Mouse (Mus musculus) neutrophil, adult 59 days (primary cell): Measurements from ENCODE around the gene Slc25a42. TPM values are rescaled to one million over a fixed set of nuclear protein-coding genes. Genes with fewer than 3 reads are reported as not detected.

ENCODE experiments used
- total RNA-seq, 2 experiments: library from RNA; stranded (reverse); gene quantifications; 1 replicate in 1 of 2; 2 replicates in 1 of 2; pipeline ENCODE4 v1.2.4; 2023

Gene Slc25a42
- 1 to 10 TPM; 1.9 to 2.6 TPM for total RNA-seq

DNA sequence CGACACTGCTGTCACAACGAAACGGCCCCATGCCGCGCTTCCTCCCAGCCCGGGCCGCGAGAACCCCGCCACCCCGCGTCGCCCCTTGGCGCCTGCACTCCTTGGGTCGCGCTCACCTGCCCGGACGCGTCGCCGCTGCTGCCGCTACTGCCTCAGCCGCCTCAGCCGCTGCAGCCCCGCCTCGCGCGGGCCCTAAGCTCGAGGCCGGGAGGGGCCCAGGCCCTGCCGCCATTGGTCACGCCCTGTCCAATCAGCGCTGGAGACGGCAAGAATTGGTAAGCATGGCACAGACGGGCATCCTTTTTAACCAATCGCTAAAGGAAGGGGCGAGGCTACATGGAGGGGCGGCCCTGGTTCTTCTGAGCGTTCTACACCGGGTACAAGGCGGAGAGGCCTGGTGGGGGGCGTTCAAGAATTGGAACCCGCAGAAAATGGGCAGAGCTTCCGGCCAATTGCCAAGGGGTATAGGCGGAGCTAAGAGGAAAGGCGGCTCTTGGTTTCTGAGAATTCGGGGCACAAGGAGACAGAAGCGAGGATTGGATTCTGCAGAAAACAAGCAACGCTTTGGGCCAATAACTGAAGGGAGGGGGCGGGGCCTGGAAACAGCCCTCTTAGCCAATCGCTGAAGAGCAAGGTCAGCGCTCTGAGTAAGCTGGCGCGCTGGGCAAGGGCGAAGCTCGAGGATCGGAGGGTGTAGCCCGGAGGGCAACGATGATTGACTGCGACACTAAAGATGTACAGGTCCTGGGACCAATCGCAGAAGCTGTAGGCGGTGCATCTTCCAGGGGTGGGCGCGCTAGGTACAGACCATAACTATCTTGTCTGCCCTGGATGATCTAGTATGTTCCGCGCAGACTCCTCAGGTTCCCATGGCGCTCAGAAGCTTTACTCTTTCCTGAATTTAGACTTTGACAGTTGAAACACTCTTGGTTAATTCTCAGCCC lies at the start of gene Slc25a42:
Gene Slc25a42, minus strand, starts transcription at position 194 of the 944 bp plus-strand sequence.

GRCm38 (mm10) chr8:70234080-70234780 lies 22.1 kb upstream of the Slc25a42 start, which contains the start of the genes Sugp2 and Armc6:
Gene Sugp2, plus strand, starts transcription at chr8:70234226.
Gene Armc6, minus strand, starts transcription at chr8:70234466.

DNA sequence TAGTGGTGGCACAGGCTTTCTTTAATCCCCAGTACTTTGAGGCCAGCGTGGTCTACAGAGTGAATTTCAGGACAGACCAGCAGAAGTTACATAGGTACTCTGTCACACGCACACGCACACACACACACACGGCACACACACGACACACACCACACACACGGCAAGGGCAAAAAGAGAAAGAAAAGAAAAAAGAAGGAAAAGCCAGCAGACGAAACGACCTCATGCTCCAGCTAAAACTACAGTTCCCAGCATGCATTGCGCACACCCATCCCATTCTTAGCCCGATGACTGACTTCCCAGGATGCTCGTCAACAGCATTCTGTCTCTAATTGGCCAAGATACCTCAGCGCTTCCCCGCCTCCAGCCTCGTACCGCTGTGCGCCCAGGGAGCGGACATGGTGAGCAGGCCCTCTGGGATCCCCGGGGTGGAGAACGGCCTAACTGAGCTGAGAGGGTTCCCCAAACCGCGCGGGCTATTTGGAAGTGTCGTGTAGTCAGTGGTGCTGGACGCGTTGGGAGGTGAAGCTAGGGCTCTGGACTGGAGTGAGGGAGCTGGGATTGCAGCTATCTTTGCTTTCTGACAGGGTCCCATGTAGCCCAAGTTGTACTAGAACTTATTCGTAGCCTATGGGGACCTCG lies 39.9 kb downstream of the Slc25a42 start, which contains the start of gene Tmem161a:
Gene Tmem161a, plus strand, starts transcription at position 314 of the 639 bp plus-strand sequence.

DNA sequence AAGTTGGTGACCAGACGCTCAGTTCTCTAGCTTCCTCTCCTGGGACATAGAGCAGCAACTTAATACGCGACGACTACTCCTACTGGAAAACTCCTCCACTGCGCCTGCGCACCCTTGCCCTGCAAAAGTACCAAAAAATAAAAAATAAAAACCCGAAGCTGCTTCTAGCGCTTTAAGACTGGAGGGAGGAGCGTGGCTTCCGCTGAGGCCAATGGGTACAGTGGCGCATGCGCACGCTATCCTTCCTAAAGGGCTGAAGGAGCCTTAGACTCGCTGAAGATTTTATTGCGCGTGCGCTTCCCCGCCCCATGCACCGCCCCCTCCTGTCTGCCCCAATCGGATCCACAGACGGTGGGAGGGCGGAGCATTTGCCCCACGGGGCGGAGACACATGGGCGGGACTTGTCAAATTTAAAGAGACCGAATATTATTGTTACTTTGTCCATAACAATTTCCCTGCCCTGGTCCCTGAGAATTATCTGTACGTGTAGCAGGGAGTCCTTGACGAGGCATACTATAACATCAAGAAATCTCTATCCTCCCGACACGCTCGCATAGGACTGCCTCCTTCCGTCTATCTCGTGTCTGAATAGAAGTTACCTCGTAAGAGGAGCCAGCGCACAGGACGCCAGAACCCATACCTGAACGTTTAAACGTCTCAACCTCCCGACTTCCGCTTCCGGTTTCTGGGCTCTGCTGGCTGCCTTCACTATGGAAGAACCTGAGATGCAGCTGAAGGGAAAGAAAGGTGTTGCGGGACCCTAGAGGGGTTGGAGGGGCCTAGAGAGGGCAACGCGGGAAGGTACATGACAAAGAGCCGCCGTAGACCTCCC lies 72.9 kb downstream of the Slc25a42 start, which contains the start of the genes Rfxank, Borcs8 and Mef2b:
Gene Rfxank, minus strand, starts transcription at position 129 of the 832 bp plus-strand sequence.
Gene Borcs8, plus strand, starts transcription at position 474 of the 832 bp plus-strand sequence.
Gene Mef2b, plus strand, starts transcription at position 686 of the 832 bp plus-strand sequence.

Other genes with a start within 250 kb of the Slc25a42 start
- 10 to 100 TPM; 65.9 to 67.4 TPM for gene Gatad2a, start 215.9 kb downstream of the Slc25a42 start, total RNA-seq
- 10 to 100 TPM; 69.7 to 79.3 TPM for gene Mau2, start 169.6 kb downstream of the Slc25a42 start, total RNA-seq
- gene Sugp1, start 169.5 kb downstream of the Slc25a42 start, total RNA-seq: 10 to 100 TPM; 26.8 to 28.6 TPM
- not detected for gene Tm6sf2, start 139.4 kb downstream of the Slc25a42 start, total RNA-seq
- gene Hapln4, start 128.8 kb downstream of the Slc25a42 start, total RNA-seq: not detected
- not detected for gene Ncan, start 91.4 kb downstream of the Slc25a42 start, total RNA-seq
- gene Nr2c2ap, start 81.0 kb downstream of the Slc25a42 start, total RNA-seq: 10 to 100 TPM in 1 of 2 experiments, 1 to 10 TPM in 1; 9.9 to 12.9 TPM
- 10 to 100 TPM in 1 of 2 experiments, 1 to 10 TPM in 1; 9.8 to 16.9 TPM for gene Rfxank, start 73.2 kb downstream of the Slc25a42 start, total RNA-seq
- gene Borcs8, start 72.8 kb downstream of the Slc25a42 start, total RNA-seq: 10 to 100 TPM; 35.8 to 41.5 TPM
- gene Mef2b, start 72.6 kb downstream of the Slc25a42 start, total RNA-seq: under 1 TPM; 0.53 to 0.78 TPM
- 10 to 100 TPM; 22.8 to 24.0 TPM for gene Tmem161a, start 39.9 kb downstream of the Slc25a42 start, total RNA-seq
- 10 to 100 TPM; 27.7 to 31.9 TPM for gene Sugp2, start 21.9 kb upstream of the Slc25a42 start, total RNA-seq
- gene Armc6, start 22.2 kb upstream of the Slc25a42 start, total RNA-seq: 1 to 10 TPM; 4.2 to 5.7 TPM
- gene Homer3, start 70.5 kb upstream of the Slc25a42 start, total RNA-seq: 1 to 10 TPM; 8.3 to 9.6 TPM
- gene Ddx49, start 90.2 kb upstream of the Slc25a42 start, total RNA-seq: 10 to 100 TPM; 32.1 to 32.3 TPM
- 100 to 1,000 TPM; 104 to 110 TPM for gene Cope, start 90.2 kb upstream of the Slc25a42 start, total RNA-seq
- gene Cers1, start 103.5 kb upstream of the Slc25a42 start, total RNA-seq: not detected
- gene Gdf1, start 117.5 kb upstream of the Slc25a42 start, total RNA-seq: not detected
- 10 to 100 TPM; 49.1 to 49.4 TPM for gene Upf1, start 141.0 kb upstream of the Slc25a42 start, total RNA-seq
- under 1 TPM; 0.24 to 0.78 TPM for gene Comp, start 161.3 kb upstream of the Slc25a42 start, total RNA-seq
- 1 to 10 TPM; 4.6 to 6.1 TPM for gene Crtc1, start 227.3 kb upstream of the Slc25a42 start, total RNA-seq